Mouse (Mus musculus): ENCODE data around the gene Eif5a. TPM values are rescaled to one million over a fixed set of nuclear protein-coding genes. Genes with fewer than 3 reads are reported as not detected.

The Eif5a gene
- polyA plus RNA-seq, 1 experiment: 326 TPM

DNA sequence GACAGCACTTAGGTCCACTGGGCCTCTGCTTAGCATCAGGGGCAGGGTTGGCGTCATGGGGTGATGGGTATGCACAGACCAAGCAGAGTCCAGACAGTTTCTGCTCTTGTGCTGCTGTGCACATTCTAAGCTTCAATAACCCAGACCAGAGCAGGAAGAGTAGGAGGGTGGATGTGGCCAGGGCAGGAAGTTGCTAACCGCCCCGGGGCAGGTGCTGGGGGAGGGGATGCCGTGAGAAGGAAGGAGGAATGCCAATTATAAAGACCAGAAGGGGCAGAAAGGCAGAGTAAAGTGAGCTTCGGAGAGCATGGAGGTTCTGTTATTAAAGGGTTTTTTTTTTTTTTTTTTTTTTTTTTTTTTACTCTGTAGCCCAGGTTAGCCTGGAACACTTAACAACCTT is 27.1 kb downstream of the Eif5a start:
- H3K4me1 ChIP-seq (ENCODE audit: control insufficient read depth, insufficient read depth, low read length): peaks cover 8% of the 10 kb centered on the region
- TF ChIP-seq CTCF (IDR thresholded peaks at IDR 0.05; ENCODE audit: low read depth, low read length) (no peak), POLR2A (IDR thresholded peaks at IDR 0.05; ENCODE audit: borderline replicate concordance, low read depth, low read length) (no peak)
- no peak overlapping the region for H3K4me3 ChIP-seq (ENCODE audit: insufficient read depth, low read length)
- H3K27ac ChIP-seq (ENCODE audit: insufficient read depth, low read depth, low read length): no peak overlapping the region

DNA sequence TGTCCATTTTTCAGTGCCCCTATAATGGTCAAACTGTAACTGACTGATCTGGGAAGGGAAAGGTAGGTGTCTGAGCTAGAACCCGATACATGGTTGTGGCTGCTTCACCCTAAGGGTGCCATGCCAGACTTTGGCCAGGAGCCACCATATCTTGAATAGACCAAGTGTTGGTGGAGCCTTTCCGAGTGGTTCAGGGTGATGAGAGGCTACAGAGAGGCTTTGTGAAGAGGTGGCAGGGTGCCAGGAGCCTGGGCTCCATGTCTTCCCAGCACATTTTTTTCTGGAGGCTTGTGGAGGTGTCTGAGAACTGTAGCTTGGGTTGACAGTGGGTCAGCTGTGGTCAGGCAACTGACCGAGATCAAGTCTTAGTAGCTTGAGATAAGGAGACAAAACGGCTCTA is 30.3 kb downstream of the Eif5a start:
- peaks cover 8% of the 10 kb centered on the region for H3K4me1 ChIP-seq (ENCODE audit: control insufficient read depth, insufficient read depth, low read length)
- H3K4me3 ChIP-seq (ENCODE audit: insufficient read depth, low read length): no peak overlapping the region
- TF ChIP-seq POLR2A (IDR thresholded peaks at IDR 0.05; ENCODE audit: borderline replicate concordance, low read depth, low read length) (no peak), CTCF (IDR thresholded peaks at IDR 0.05; ENCODE audit: low read depth, low read length) (no peak)
- no peak overlapping the region for H3K27ac ChIP-seq (ENCODE audit: insufficient read depth, low read depth, low read length)

DNA sequence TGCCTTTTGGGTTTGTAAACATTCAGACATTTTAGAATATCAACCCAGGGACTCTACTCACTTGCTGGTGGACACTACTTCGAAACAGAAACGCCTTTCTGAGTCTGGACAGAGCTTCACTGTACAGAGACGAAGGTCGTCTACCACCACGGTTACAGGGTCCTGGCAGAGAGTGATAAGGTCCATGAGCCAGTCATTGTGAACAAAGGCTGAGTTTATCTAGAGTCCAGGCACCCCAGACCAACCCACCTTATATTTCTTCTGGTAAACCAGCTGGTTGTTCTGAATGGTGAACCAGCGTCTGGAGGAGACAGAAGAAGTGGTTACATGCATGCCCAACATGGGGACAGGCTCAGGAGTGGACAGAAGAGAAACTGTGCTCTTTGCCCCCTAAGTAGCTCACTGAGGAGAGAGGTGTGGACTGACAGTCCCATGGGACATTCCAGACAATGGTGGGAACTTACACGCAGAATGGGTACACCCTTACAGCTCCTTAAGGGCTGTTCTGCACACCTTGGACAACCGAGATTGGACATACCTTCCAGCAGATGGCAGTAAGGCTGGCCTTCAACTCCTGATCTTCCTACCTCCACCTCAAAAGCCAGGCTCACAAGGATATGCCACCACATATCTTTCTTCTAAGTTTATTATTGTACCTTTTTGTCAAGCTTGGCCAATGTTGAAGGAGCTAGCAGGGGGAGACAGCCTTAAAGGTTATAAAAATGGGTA is 34.7 kb downstream of the Eif5a start:
- Histone ChIP-seq H3K4me1 (ENCODE audit: control insufficient read depth, insufficient read depth, low read length) (peaks cover 8% of the 10 kb centered on the region), H3K4me3 (ENCODE audit: insufficient read depth, low read length) (no peak overlapping the region), H3K27ac (ENCODE audit: insufficient read depth, low read depth, low read length) (no peak overlapping the region)
- TF ChIP-seq CTCF (IDR thresholded peaks at IDR 0.05; ENCODE audit: low read depth, low read length) (0 out of 2 replicates have a peak, but pooled peaks have one; percentile 6), POLR2A (IDR thresholded peaks at IDR 0.05; ENCODE audit: borderline replicate concordance, low read depth, low read length) (no peak)

DNA sequence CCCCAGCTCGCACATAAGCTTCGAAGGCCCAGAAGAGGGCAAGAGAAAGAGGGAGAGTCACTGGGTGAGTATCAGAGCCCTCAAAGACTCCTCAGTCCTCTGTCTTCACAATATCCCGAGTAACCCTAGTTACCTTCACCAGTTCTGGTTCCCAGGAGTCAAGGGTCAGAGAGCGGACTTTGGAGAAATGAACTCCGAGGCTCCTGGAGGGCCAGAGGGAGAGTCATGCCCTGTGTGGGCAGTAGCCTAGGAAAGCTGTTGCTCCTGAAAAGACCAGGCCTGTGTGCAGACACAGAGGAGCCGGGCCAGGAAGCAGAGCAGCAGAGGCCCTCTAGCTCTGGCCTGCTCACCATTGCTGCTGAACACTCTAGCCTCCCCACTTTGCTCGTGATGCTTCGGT is 37.1 kb downstream of the Eif5a start:
- peaks cover 11% of the 10 kb centered on the region for H3K4me1 ChIP-seq (ENCODE audit: control insufficient read depth, insufficient read depth, low read length)
- no peak overlapping the region for H3K27ac ChIP-seq (ENCODE audit: insufficient read depth, low read depth, low read length)
- no peak overlapping the region for H3K4me3 ChIP-seq (ENCODE audit: insufficient read depth, low read length)
- TF ChIP-seq POLR2A (IDR thresholded peaks at IDR 0.05; ENCODE audit: borderline replicate concordance, low read depth, low read length): no peak
- no peak for TF ChIP-seq CTCF (IDR thresholded peaks at IDR 0.05; ENCODE audit: low read depth, low read length)

DNA sequence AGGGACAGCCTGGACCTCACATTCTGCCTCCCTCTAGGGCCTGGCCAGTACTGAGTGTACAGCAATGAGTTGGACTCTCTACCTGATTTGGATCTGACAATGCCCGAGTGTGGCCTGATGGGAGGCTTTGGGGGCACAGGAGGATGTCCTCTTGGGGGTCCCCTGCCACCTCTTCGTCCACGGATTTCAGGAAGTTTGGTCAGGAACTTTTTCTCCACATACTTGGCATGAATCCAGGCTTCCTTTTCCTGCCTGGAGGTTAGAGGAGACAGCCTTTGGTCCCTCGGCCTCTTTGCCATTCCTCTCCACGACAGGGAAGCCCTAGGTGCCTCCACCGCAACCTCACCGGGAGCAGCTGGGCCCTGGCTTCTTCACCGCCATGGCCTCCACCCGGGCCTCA is 37.5 kb downstream of the Eif5a start:
- no peak overlapping the region for H3K27ac ChIP-seq (ENCODE audit: insufficient read depth, low read depth, low read length)
- peaks cover 11% of the 10 kb centered on the region for H3K4me1 ChIP-seq (ENCODE audit: control insufficient read depth, insufficient read depth, low read length)
- TF ChIP-seq CTCF (IDR thresholded peaks at IDR 0.05; ENCODE audit: low read depth, low read length) (no peak), POLR2A (IDR thresholded peaks at IDR 0.05; ENCODE audit: borderline replicate concordance, low read depth, low read length) (no peak)
- no peak overlapping the region for H3K4me3 ChIP-seq (ENCODE audit: insufficient read depth, low read length)

DNA sequence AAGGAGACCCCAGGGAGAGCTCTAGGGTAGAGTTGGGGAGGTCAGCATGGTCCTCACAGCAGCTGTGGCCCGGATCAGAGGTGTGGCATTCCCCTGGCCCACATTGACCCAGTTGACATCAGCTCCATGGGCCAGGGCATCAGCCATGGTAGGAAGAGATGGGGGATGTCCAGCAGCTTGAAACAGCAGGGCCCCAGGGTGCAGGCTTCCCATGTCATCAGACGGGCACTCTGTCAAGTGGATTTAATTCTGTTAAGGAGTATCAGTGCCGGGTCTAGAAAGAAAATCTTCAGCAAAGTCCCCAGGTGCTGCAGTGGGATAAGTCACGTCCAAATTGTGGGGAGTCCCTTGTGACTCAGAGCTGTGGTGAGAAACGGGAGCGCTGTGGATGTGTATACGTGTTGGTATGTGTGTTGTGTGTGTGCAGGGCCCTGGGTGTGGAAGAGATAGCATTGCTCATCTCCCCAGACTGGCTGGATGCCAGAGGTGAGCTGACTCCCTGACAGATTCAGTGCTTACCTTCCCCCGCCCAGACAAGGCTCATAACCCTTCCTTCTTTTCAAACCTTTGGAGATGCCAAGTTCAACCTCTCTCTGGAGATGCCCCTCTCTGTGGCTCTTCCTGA is 38.1 kb downstream of the Eif5a start:
- H3K4me3 ChIP-seq (ENCODE audit: insufficient read depth, low read length): no peak overlapping the region
- H3K4me1 ChIP-seq (ENCODE audit: control insufficient read depth, insufficient read depth, low read length): peaks cover 11% of the 10 kb centered on the region
- no peak overlapping the region for H3K27ac ChIP-seq (ENCODE audit: insufficient read depth, low read depth, low read length)
- TF ChIP-seq POLR2A (IDR thresholded peaks at IDR 0.05; ENCODE audit: borderline replicate concordance, low read depth, low read length): no peak

DNA sequence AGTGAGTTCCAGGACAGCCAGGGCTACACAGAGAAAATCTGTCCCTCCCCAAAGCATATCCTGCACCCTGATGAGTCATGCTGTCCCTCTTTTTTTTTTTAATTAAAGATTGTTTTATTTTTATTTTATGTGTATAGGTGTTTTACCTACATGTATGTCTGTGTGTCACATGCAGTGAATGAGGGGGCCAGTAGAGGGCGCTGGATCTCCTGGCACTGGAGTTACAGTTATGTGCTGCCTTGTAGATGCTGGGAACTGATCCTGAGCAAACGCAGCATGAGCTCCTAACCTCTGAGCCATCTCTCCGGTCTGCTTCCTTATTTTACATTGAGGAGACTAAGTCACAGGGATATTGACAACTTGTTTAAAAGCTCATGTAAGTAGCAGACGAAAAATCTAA is 38.7 kb downstream of the Eif5a start:
- H3K27ac ChIP-seq (ENCODE audit: insufficient read depth, low read depth, low read length): no peak overlapping the region
- TF ChIP-seq CTCF (IDR thresholded peaks at IDR 0.05; ENCODE audit: low read depth, low read length): peak; percentile 36
- TF ChIP-seq POLR2A (IDR thresholded peaks at IDR 0.05; ENCODE audit: borderline replicate concordance, low read depth, low read length): no peak
- H3K4me3 ChIP-seq (ENCODE audit: insufficient read depth, low read length): no peak overlapping the region
- H3K4me1 ChIP-seq (ENCODE audit: control insufficient read depth, insufficient read depth, low read length): peaks cover 11% of the 10 kb centered on the region

DNA sequence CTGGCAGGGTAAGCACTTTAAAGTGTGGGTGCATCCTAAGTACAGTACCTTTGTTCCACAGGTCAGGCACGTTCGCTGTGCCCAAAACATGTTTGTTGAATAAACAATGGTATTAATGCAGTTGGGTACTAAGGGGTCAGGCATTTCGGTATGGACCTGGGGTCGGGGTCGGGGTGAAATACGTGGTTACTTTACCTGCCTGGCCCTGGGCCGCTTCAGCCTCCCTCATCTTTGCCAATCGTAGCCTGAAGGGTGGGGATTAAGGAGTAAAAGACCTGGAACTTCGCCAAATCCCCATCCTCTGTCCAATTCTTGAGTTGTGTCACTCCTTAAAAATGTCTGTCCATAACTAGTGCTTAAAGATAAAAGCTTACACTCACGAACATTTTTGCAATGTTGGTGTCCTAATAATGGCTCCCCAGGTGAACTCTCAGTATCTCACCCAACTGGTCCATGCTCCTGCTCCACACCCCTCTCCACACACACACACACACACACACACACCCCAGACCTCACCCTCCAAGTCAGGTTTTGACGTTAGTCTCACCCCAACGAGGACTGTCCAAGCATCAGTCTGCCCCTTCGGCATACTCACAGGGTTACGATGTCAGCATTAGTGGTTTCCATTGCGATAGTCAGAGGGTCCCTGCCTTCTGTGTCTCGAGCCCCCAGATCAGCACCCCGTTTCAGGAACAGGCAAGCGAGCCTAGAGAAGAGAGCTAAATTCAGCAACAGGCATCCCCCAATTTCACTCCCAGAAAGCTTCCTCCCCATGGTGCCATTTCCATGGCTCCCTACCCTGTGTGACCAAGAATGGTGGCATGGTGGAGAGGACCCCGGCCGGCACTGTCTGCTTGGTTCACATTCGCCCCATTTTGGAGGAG is 39.7 kb downstream of the Eif5a start:
- H3K27ac ChIP-seq (ENCODE audit: insufficient read depth, low read depth, low read length): no peak overlapping the region
- H3K4me1 ChIP-seq (ENCODE audit: control insufficient read depth, insufficient read depth, low read length): peaks cover 11% of the 10 kb centered on the region

DNA sequence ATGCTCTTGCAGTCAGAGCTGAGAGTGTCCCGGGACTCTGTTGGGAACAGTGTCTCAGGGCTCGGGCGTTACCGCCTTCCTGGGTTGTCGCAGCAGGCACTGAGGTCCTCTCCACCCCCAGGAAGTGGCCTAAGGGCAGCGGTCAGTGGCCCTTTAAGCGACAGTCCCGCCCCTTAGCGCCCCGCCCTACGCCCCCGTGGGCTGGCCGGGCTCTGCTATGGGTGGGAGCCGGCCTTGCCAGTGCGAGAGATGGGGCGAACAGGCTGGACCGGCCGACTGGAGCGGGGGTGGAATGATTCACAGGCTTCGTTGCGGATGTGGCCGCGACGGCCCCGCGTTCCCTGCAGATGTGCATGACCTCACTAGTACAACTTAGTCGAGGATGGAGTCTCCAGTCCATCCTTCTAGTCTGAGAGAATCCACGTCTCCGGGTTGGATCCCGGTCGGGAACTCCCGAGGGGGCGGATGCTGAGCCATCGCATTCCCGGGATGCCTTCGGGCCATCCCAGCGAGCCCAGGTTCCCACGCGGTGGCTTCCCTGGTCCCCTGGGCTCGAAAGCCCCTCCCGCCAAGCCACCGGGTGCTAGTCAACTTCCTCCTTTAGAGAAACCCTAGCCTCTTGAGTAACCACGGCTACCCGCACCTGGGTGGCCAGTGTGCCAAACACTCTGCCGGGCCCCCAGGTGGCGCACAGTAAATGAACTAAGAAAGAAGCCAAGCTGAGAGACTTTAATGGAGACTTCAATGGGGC is 40.7 kb downstream of the Eif5a start, which contains the start of gene Kctd11:
Gene Kctd11, minus strand, starts transcription at position 554 of the 751 bp plus-strand sequence.
- peak within 1 kb of the TSS; percentile 34 for H3K27ac ChIP-seq (ENCODE audit: insufficient read depth, low read depth, low read length)
- peak within 1 kb of the TSS; percentile 62 for H3K4me3 ChIP-seq (ENCODE audit: insufficient read depth, low read length)
- peaks cover 11% of the 10 kb centered on the region for H3K4me1 ChIP-seq (ENCODE audit: control insufficient read depth, insufficient read depth, low read length)
- 0 out of 2 replicates have a peak, but pooled peaks have one; percentile 15 for TF ChIP-seq CTCF (IDR thresholded peaks at IDR 0.05; ENCODE audit: low read depth, low read length)
- no peak for TF ChIP-seq POLR2A (IDR thresholded peaks at IDR 0.05; ENCODE audit: borderline replicate concordance, low read depth, low read length)

More for the DNA sequence above, 39.7 kb downstream of the Eif5a start:
- TF ChIP-seq CTCF (IDR thresholded peaks at IDR 0.05; ENCODE audit: low read depth, low read length) (no peak), POLR2A (IDR thresholded peaks at IDR 0.05; ENCODE audit: borderline replicate concordance, low read depth, low read length) (no peak)
- peak overlapping the region; percentile 62 for H3K4me3 ChIP-seq (ENCODE audit: insufficient read depth, low read length)

All from bone marrow macrophage, adult 2 months (primary cell).